Mouse (Mus musculus): Measurements from ENCODE around the gene Izumo1r. TPM values are rescaled to one million over a fixed set of nuclear protein-coding genes. Genes with fewer than 3 reads are reported as not detected.

The Izumo1r gene
- total and polyA plus RNA-seq, 3 experiments, result not detected

DNA sequence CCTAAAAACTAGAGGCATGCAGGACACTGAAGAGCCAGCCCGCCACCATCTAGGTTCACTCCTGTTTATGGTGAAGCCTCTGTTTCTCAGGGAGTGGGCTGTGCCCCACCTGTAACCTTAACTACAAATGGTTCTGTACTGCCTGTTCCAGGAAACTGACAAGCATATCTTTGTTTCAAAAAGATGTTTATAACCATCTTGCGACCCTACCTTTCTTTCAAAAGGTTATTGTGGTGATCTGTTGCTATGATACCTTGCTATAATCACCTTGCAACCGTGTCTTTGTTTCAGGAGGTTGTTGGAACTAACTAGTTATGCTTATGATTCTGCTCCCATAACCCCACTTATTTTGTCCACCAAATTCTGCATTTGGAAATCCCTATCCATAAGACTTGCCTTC lies 59.8 kb downstream of the Izumo1r start:
- Histone ChIP-seq H3K4me3 (replicated peaks in 1 of 3; ENCODE audit: low read depth in 2 of 3, low read length in 2 of 3, poor library complexity in 1 of 3) (no peak overlapping the region), H3K27ac (ENCODE audit: insufficient read depth, low read depth) (no peak overlapping the region), H3K27me3 (replicated peaks) (no peaks in the 10 kb centered on the region), H3K79me2 (replicated peaks; ENCODE audit: control insufficient read depth, extremely low read depth, insufficient read depth, poor library complexity, severe bottlenecking) (no peaks in the 10 kb centered on the region), H3K9ac (ENCODE audit: insufficient read depth, low read depth) (no peak overlapping the region), H3K4me2 (ENCODE audit: insufficient read depth, low read depth, poor library complexity, severe bottlenecking) (no peak overlapping the region), H3K4me1 (ENCODE audit: control insufficient read depth in 1 of 2, insufficient read depth in 2 of 2) (peaks cover 0 to 6% of the 10 kb centered on the region in 2 experiments; a peak in 1 of 4 replicates), H3K36me3 (replicated peaks in 1 of 2; ENCODE audit: control insufficient read depth in 1 of 2, insufficient read depth in 1 of 2, low read length in 1 of 2) (peaks cover 0 to 16% of the 10 kb centered on the region in 2 experiments), H3K9me3 (replicated peaks; ENCODE audit: low read length) (no peaks in the 10 kb centered on the region)
- dilution Hi-C loops (cut with MboI; ENCODE audit: extremely low pct_ligation_motif_present, extremely low pct_unique_long_range_greater_than_20kb, low sequenced_read_pairs), result no loop called here
- DNase-seq (ENCODE audit: extremely low read depth), result no peak
- no peak for TF ChIP-seq HCFC1 (IDR thresholded peaks at IDR 0.05; ENCODE audit: low read depth, low read length)
- in situ Hi-C loops (cut with MboI; ENCODE audit: low pct_ligation_motif_present, low pct_unique_long_range_greater_than_20kb, low sequenced_read_pairs), result no loop called here

DNA sequence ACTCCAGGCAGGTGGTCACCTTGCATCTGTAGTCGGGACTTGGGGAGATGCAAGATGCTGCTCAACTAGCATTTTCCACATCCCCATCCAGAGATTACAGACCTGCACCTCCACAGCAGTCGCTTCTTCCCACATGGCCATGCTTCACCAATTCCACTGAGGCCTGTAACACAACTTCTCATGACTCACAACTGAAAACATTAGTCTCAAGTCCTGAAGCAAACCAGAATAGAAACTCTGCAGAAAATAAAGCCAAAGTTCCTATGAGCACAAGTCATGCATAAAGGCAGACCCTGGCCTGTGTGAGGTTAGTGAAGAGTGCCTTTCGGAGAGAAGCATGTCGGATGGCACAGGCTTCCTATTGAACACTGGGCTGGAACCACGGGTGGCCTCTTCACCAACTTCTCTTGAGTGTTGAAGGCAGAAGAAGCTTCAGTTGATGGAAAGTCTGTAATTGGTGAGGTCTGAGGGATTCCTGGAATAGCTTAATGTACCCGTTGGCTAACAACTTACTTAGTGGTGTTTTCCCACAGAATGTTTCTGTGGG lies 60.4 kb downstream of the Izumo1r start:
- Histone ChIP-seq H3K4me1 (ENCODE audit: control insufficient read depth in 1 of 2, insufficient read depth in 2 of 2) (peaks cover 0 to 6% of the 10 kb centered on the region in 2 experiments; a peak in 1 of 4 replicates), H3K27ac (ENCODE audit: insufficient read depth, low read depth) (no peak overlapping the region), H3K9me3 (replicated peaks; ENCODE audit: low read length) (no peaks in the 10 kb centered on the region), H3K4me3 (replicated peaks in 1 of 3; ENCODE audit: low read depth in 2 of 3, low read length in 2 of 3, poor library complexity in 1 of 3) (no peak overlapping the region), H3K36me3 (replicated peaks in 1 of 2; ENCODE audit: control insufficient read depth in 1 of 2, insufficient read depth in 1 of 2, low read length in 1 of 2) (peaks cover 0 to 16% of the 10 kb centered on the region in 2 experiments), H3K27me3 (replicated peaks) (no peaks in the 10 kb centered on the region), H3K79me2 (replicated peaks; ENCODE audit: control insufficient read depth, extremely low read depth, insufficient read depth, poor library complexity, severe bottlenecking) (no peaks in the 10 kb centered on the region), H3K4me2 (ENCODE audit: insufficient read depth, low read depth, poor library complexity, severe bottlenecking) (no peak overlapping the region), H3K9ac (ENCODE audit: insufficient read depth, low read depth) (no peak overlapping the region)
- in situ Hi-C loops (cut with MboI; ENCODE audit: low pct_ligation_motif_present, low pct_unique_long_range_greater_than_20kb, low sequenced_read_pairs) (no loop called here), dilution Hi-C loops (cut with MboI; ENCODE audit: extremely low pct_ligation_motif_present, extremely low pct_unique_long_range_greater_than_20kb, low sequenced_read_pairs) (no loop called here)
- TF ChIP-seq MAFK (IDR thresholded peaks at IDR 0.05; ENCODE audit: insufficient replicate concordance, low read length) (no peak), JUN (IDR thresholded peaks at IDR 0.05; ENCODE audit: insufficient read depth, low read depth, low read length) (no peak), NRF1 (IDR thresholded peaks at IDR 0.05; ENCODE audit: low read depth, low read length) (no peak), TCF12 (IDR thresholded peaks at IDR 0.05; ENCODE audit: low read depth, low read length) (no peak), UBTF (IDR thresholded peaks at IDR 0.05; ENCODE audit: low read depth, low read length) (no peak)
- no peak for DNase-seq (ENCODE audit: extremely low read depth)

DNA sequence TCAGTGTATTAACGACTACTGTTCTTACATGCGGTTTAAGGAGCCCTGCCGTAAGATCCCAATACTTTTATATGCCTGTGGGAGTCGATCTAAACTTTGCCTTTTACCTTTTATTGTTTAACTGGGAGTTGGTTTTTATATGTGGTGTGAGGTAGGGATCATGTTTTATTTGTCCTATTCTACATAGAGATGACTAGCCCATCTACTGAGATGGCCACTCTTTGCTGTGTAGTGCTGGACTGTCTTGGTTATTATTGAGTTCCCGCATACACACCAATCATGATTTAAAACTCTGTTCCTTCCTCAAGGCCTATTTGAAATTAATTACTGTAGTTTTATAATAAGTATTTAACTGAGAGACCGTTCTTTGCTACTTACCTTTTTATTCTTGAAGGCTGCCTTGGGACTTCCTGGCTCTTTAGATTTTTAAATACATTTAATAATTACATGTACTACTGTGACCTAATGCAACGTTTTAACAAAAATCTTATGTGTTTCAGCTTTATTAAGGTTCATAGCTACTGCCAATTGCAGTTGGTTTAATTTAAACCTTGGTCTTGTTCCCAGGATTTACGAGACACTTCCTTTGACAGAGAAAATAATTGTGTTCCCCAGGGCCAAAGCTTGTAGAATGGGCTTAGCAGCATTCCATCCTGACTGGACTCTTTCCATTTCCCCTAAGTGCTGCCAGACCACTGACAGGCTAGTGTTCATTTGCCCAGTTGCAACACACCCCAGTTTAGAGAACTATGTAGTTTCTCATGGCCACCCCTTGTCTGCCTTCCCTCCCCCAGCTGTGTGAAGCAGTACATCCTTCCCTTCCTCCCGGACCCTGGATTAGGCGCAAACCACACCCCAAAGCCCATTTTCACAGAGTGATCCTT lies 61.6 kb downstream of the Izumo1r start:
- no peak for TF ChIP-seq MXI1 (IDR thresholded peaks at IDR 0.05; ENCODE audit: low read depth, low read length)
- TF ChIP-seq PAX5 (IDR thresholded peaks at IDR 0.05; ENCODE audit: low read length), result no peak
- Histone ChIP-seq H3K27me3 (replicated peaks) (no peaks in the 10 kb centered on the region), H3K9me3 (replicated peaks; ENCODE audit: low read length) (no peaks in the 10 kb centered on the region), H3K4me2 (ENCODE audit: insufficient read depth, low read depth, poor library complexity, severe bottlenecking) (no peak overlapping the region), H3K36me3 (replicated peaks in 1 of 2; ENCODE audit: control insufficient read depth in 1 of 2, insufficient read depth in 1 of 2, low read length in 1 of 2) (peaks cover 0 to 21% of the 10 kb centered on the region in 2 experiments), H3K27ac (ENCODE audit: insufficient read depth, low read depth) (no peak overlapping the region), H3K9ac (ENCODE audit: insufficient read depth, low read depth) (no peak overlapping the region), H3K4me3 (replicated peaks in 1 of 3; ENCODE audit: low read depth in 2 of 3, low read length in 2 of 3, poor library complexity in 1 of 3) (no peak overlapping the region), H3K4me1 (ENCODE audit: control insufficient read depth in 1 of 2, insufficient read depth in 2 of 2) (peaks cover 0 to 6% of the 10 kb centered on the region in 2 experiments; a peak in 1 of 4 replicates), H3K79me2 (replicated peaks; ENCODE audit: control insufficient read depth, extremely low read depth, insufficient read depth, poor library complexity, severe bottlenecking) (no peaks in the 10 kb centered on the region)
- dilution Hi-C loops (cut with MboI; ENCODE audit: extremely low pct_ligation_motif_present, extremely low pct_unique_long_range_greater_than_20kb, low sequenced_read_pairs) (no loop called here), in situ Hi-C loops (cut with MboI; ENCODE audit: low pct_ligation_motif_present, low pct_unique_long_range_greater_than_20kb, low sequenced_read_pairs) (no loop called here)
- DNase-seq (ENCODE audit: extremely low read depth), result no peak
